Mouse (Mus musculus): ENCODE measurements around the gene Actn4. TPM values are rescaled to one million over a fixed set of nuclear protein-coding genes. Genes with fewer than 3 reads are reported as not detected.

The Actn4 gene
- total RNA-seq, 2 experiments from 2014 or later: 129 to 134 TPM

DNA sequence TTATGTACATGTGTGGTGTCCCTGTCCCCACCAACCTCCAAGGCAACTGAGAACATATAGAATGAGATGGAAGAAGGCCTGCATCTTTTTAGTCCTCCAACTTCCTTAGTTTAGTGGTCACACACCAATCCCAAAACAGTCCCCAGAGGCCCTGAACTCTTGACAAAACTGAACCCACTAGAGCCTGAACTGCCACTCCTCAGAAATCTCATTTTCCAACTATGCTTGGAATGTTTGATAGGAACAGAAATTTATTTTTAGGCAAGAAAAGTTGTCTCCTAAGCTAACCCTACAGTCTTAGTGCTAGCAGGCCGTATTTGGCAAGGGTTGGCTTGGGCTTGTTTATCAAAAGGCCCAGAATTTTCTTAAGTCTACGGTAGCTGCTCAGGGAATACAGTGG lies 10.4 kb downstream of the Actn4 start:
- intact Hi-C loops (cut with DNase I): no loop called here
- DNase-seq: no peak

DNA sequence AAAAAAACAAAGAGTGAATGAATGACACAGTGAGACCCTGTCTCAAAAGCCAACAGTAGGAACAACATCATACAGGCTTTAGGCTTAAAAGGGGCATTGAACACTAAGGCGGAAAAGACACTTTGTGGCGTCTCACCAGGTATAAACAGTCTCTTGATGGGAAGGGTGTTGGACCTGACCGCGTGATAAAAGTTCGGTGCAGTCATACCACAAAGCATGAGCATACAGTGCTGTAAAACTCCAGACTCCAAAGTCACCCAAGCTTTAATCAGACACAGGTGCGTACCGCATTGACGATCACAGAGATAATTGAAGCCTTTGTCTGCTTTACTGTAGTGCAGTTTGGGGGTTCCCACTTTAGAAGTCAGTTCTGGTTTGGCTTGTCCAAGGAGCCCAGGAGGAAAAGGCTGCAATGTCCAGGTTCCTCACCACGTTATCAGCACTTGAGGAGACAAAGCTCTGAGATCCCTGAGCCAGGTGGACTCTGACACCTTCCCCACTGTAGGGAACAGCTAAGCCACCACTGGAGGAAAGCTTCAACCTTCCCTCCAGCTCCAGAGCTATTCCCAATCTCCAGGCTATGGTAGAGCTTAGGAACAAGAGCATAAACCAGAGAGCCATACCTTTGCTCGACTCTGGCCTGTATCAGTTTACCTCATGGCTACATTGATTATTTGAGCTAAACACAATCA lies 11.6 kb downstream of the Actn4 start:
- intact Hi-C loops (cut with DNase I): no loop called here
- DNase-seq: no peak

DNA sequence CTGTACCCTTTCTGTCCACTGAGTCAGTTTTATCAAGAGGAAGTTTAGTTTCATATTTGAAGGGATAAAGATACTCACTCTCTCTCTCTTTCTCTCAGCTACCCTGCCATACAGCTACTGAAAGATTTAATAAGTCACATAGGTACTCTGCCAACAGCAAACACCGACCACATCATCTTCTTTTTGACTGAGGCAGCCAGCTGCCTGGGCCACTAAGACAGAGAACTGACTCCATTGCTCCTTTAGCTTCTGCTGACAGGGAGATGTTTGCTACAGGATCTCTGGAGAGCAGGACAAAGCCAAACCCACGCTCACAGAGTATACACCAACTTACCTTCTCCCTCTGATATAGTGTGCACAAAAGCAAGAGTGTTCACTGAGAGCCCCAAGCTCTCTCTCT lies 12.8 kb downstream of the Actn4 start:
- intact Hi-C loops (cut with DNase I): no loop called here
- no peak for DNase-seq

DNA sequence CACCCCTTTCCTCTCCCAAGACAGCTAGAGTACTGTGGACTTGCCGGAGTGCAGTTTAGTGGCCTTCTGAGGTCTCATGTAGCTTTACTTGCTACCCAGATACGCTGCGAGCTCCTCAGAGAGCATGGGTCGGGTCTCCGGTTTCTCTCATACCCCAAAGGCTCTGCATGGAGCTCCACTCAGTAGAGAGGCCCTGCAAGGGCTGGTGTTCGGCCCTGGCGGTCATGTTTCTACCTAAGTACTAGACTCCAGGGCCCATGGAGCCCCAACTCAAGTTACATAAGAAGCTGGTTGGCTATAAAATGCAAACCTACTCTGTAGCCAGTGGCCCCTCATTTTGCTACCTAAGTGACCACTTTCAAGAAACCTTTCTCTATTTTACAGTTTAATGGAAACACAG lies 13.4 kb downstream of the Actn4 start:
- intact Hi-C loops (cut with DNase I): no loop called here
- DNase-seq: no peak

DNA sequence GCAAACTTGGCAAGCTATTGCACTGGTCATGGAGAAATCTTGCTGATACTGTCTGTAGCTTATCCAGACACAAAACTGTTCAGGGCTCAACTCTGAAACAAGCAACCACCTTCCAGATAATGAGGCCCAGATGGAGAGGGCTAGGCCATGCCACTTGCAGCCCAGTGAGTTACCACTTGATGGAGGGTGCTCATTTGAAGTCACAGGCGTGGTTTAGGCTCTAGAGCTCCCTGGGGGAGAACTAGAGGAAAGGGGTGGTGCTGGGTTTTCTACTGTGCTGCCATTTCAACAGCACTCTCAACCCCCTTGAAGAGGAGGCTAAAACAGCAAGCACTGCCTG lies 15.9 kb downstream of the Actn4 start:
- intact Hi-C loops (cut with DNase I): no loop called here
- no peak for DNase-seq

DNA sequence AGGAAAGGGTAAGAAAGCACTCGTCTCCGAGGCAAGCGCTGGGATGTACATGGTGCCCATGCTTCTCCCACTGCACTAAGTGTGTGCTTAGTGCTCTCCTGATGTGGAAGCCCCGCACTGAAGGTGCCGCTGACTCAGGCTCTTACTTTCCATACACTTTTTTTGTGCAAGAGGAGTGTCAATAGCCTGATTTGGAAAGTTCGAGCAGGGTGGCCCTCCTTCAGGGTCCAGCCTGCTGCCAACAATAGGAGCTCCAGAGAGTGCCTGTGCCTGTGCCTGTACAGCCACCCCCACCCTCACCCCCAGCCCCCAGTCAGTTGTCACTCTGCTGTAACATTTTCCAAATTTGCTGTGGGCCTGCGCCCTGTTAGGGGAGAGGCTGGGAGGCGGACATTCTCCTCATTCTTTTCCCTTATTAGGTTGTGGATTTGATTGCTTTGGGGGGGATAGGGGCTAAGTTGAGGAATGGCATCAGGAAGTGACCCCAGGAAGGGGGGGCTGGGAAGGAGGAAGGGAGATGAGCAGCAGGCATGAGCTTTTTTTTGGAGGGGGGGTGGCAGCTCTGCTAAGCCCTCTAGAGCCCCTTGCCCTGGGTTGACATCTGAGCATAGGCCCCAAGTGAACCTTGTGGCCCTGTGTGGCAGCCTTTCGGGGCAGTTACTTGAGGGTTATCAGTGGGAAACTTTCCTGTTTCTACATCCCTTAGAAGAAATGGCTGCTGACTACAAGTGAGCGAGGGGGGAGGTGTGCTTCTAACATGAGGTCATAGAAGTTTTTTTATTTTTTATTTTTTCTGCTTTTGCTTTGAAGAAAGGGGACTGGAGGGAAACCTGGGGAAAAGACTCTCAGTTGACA lies 16.5 kb downstream of the Actn4 start:
- intact Hi-C loops (cut with DNase I): no loop called here
- DNase-seq: no peak

DNA sequence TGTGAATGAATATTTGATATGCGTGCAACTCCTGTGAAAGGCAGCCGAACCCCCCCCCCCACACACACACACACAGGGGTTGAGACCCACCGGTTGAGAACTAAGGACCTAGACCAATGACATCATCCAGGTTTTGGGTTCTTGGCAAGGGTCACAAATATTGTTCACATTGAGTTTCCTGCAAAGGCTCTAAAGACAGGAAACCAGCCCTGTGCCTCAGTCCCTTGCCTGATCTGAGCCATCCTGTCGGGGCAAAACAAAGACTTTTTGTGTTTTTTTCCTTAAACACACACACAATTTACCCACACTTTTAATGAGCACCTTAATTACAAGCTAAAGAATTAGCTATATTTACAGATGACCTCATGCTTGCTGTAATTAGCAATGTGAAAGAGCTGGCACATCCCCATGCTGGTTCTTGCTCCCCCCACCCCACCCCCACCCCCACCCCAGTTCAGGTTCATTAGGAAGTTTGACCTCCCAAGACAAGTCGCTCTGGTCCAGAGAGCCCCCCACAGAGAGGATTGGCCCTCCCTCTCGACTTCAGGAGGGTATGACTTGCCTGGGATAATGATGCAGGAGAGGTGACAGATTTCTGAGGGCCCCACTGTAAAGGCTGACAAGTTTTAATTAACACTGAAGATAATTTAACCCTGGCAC lies 17.3 kb downstream of the Actn4 start:
- no peak for DNase-seq
- intact Hi-C loops (cut with DNase I): no loop called here

DNA sequence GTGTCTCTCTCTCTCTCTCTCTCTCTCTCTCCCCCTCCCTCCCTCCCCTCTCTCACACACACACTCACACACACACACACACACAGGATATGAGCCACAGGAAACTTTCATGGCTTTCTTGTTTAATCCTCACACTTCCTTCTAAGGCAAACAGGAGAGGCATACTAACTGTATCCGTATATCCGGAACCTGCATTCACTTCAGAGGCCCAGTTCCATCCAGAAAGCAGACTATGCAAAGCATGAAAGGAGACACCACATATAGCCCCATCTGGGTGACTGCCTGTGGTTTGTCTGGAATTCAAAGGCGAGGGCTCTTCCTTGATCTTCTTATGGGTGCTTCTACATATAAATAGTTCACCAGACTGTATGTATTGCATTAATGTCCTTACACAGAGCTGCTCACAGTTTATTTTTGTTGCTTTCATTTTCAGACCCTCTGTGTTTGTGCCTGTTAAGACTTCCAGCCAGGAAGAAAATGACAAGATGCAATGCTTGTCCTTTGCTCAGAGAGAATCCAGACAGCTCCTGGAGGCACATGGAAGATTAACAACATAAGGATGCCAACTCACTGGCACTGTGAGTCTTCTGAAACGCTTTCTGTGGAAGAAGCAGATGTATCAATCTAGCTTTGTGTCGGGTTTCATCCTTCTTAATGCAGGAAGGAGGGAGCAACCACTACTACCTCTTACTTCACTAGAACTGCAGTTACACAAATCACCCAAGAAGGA lies 18.5 kb downstream of the Actn4 start:
- no peak for DNase-seq
- intact Hi-C loops (cut with DNase I): no loop called here

DNA sequence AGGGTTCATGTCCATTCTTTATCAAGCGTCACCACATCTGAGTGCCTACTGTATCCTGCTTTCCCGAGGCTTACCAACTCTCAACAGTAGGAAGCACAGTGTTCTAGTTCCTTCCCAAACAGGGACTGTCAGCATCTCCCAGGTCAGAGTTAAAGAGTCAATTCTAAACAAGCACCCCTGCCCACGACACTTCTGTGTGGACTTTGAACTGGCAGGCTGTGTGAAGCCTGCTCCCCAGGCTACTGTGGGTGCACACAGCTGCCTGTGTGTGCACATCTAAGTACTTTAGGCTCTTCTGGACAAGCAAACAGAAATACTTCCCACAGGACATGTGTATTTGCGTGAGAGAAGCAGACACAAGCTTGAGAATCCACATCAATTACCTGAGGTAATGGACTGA lies 20.6 kb downstream of the Actn4 start:
- DNase-seq: no peak

DNA sequence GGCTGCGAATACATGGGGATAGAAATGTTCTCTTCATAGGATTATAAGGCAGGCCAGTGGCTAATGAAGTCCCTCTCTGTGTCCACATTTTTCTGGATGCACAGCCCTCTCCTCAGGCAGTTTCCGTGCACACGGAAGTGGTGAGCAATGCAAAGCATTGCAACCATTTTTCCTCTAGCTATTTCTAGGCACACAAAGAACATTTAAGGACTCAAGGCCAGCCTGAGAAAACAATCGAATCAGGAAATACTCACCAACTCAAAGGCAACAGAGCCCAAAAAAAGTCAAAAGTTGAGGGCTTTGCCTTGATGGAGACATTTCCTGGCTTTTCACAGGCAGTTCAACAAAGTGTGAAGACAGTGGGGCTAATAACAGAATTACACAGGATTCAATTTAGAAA lies 21.0 kb downstream of the Actn4 start:
- DNase-seq: no peak
- intact Hi-C loops (cut with DNase I): no loop called here

More for the DNA sequence above, 20.6 kb downstream of the Actn4 start:
- intact Hi-C loops (cut with DNase I): no loop called here

DNA sequence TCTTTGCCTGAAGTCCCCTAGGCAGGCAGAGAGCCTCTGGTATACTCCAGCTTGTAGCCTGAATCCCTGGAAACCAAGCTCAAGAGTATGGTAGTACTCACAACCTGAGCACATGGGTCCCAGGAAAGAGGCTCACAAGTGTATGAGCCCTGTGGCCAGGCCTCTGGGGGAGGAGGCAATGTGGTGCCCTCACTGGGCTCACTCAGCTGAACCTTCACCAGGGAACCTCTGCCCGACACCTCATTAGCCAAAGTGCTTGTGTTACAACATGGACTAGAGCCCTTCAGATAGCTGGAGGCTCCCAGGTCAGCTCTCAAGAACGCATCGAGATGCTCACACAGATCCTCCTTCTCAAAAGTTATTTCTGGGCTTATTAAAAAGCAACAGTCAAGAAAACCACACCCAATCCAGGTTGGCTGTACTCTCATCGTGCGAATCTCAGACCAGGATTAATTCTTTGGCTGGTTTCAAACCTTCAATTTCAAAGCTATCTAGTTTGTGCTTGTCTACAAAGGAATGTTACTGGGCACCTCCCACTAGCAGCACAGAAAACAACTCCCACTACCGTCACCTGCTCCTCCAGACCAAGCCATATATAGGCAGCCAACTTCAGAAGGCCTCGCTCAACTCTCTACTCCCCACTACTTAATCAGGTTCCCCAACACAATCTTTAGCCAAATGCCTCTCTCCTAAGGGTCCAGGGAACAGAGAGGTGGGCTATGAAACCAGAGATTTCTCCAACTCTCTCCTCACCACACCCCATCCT lies 22.5 kb downstream of the Actn4 start:
- DNase-seq: no peak
- intact Hi-C loops (cut with DNase I): no loop called here

DNA sequence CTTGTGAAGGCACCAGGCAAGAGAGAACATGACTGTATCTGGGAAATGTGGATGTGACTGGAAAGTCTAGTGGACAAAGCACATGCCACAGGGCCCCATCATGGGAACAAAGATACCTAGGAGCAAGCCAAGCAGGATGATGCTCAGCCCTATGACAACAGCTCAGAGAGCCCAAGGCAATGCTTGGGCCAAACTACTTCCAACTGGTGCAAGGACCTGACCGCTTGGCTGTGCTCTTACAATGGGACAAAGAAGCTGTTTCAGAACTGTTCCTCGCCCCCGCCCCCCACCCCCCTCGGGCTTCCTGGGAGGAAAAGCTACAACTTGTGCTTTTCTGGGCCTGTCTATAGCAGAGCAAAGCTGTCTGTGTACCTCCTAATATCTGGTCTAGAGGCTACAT lies 23.5 kb downstream of the Actn4 start:
- DNase-seq: no peak
- intact Hi-C loops (cut with DNase I): no loop called here

DNA sequence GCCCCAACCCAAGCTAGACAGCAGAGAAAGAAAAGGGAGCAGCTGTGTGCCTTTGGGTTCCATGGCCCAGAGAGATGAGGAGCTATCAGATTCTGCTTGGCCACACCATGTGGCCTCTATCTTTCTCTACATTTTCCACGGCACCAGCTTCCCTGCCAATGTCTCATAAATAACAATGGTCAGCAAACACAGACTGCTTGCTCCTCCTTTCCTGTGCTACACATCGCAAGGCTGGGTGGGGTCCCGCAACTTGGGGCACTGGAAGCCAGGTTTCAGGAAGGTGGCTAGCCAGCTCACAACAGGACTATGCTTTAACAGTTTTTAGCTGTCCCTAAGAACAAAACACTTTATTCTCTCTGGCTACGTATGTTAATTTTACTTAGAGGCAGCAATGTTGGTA lies 25.4 kb downstream of the Actn4 start:
- intact Hi-C loops (cut with DNase I): no loop called here
- no peak for DNase-seq

DNA sequence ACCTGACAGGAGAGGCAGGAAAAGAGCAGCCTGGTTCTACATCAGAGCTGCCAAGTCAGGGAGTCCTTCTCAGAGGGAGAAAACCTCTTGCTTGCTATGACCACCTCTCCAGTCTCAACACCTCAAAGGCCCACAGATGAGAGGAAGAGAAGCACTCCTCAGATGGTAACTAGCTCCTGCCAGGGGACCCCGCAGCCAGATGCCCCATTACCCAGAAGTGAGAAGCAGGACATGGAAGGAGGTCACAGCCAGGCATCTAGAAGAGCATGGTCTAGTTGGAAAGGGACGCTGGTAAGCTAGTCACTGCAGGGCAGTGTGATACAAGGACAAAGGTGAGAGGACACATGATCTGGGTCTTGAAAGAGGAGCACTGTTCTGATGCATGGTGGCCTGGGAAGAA lies 28.3 kb downstream of the Actn4 start:
- intact Hi-C loops (cut with DNase I): no loop called here
- no peak for DNase-seq

DNA sequence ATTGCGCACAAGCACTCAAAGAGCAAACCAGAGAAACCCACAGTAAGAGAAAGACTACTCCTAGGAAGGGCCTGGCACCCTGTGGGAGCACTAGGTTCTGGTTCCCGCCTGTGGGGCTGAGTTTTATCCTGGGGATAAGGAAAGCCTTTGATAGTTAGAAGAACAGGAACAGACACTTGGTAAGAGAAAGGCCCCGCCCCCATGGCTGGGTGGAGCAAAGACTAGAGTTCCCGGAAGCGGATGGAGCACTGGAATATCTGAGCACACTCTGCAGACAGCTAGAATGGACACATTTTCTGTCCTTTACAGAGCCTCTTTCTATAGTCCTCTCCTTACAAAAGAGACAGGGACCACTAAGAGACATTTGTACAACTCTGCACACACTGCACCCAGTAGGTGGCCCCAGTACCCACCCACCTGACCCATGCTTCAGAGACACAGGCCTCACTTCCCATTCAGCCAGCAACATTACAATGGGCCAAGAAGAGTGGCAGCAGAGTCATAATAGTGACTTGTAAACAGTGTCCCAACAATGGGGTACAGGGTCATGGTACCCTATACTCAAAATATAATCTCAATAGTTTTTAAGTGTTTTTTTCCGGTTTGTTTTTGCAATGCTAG lies 29.6 kb downstream of the Actn4 start:
- no peak for DNase-seq
- intact Hi-C loops (cut with DNase I): no loop called here

DNA sequence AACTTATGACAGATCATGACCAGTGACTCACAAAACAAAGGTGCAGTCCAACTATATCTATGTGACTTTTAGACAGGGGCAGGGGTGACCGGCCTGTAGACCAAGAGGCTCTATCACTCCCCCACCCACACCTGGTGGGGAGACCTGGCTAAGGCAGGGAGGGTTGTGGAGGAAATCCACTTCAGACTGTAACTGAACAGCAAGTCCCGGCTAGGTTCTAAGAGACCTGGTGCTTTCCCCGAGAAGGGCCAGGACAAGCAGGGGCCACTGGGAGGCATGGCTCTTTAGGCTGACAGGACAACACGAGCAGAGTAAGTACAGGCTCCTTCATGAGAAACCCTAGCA lies 30.5 kb downstream of the Actn4 start:
- intact Hi-C loops (cut with DNase I): no loop called here
- no peak for DNase-seq

DNA sequence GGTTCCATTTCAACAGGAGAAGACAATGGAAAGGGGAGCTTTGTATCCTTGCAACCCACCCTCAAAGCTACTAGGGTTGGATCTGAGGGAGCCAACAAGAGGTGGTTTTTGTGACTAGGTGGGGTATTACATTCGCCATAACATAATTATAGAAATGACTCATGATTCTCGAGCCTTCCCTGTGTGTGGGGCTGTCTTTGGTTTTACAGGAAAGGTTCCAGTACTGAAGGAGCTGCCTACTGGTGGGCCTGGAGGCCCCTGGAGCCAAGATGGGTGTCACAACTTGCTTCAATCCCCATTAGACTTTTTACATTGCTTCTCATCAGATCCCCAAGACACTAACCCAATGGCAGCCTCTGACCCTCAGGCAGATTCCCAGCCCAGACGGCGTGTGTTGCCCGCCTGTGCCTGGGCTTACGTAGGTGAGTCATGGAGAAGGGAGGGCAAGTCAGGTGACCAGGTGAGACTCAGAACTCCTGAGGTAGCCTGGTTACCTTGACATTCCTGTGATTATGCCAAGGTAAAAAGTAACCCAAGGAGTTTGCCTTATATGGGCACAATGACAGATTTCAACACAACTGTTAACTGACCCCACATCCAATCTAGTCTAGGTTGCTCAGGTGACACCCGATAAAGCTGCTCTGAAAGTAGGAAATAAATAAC lies 31.0 kb downstream of the Actn4 start:
- intact Hi-C loops (cut with DNase I): no loop called here
- no peak for DNase-seq

DNA sequence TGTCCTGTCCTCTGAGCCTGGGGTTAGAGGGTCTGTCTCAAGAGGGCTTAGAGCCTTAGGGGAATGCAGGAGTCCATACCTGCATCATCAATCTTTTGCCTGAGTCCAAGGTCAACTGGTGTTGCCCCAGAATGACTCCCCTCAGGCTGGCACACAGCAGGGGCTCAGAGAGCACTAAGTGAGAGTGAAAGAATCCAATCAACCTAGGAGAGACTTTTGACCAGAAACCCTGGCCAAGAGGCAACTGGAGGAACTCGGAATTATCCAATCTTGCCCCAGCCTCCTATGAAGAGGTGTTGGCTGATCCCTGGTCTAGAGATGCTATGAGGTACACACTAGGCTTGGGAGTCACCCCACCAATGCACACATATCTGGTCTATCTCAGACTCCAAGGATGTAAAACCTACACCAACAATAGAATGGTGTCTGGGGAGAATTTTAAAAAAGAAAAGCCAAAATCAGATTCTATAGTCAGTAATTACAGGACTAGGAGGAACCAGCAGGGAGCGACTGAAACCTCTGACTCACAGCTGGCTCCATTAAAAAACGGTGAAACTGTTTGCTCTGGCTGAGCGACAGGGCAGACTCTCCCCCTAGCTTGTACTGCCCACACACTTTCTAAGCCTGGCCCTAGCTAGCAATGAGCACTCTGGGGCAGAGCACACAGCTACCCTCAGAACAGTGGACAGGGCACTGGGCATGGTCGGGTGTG lies 31.7 kb downstream of the Actn4 start:
- DNase-seq: no peak
- intact Hi-C loops (cut with DNase I): no loop called here

DNA sequence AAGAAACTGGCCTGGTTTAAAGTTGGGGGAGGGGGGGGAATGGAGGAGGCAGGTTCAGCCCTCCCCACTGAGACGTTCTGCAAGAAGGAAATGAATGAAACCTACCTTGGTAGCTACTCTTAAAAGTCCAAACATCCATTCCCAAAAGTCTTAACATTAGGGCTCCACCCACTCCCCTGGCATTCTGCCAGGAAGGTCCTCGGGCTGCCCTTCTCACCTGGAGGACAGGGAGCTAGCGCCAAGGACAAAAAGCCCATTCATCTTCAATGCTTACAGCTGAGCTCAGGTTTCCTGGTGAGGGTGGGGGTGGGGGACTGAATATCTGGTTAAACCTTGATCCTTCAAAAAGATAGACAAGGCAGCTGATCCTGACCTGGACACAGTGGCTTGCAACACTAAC lies 32.8 kb downstream of the Actn4 start:
- DNase-seq: no peak
- intact Hi-C loops (cut with DNase I): no loop called here
